Mouse (Mus musculus): ENCODE measurements around the gene Arhgef15. TPM values are rescaled to one million over a fixed set of nuclear protein-coding genes. Genes with fewer than 3 reads are reported as not detected.

Arhgef15 gene
- total RNA-seq, 4 experiments from 2014 or later = 9.1 to 16.5 (median 12.0) TPM

DNA sequence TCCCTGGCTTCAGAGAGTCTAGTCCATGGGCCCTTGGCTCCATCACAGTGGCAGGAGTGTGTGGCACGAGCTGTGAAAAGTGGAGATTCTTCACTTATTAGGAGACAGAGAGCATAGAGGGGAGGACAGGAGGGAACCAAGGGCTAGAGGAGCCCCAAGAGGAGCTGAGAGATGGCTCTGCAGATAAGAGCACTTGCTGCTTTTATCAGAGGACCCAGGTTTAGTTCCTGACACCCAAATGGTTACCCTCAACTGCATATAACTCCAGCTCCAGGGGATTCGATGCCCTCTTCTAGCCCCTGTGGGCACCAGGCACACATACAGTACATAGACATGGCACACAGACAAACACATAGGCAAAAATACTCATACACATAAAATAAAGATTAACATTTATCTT, 32.5 kb downstream of the Arhgef15 start:
- no peak for DNase-seq (ENCODE audit: low spot score in 2 of 2)

DNA sequence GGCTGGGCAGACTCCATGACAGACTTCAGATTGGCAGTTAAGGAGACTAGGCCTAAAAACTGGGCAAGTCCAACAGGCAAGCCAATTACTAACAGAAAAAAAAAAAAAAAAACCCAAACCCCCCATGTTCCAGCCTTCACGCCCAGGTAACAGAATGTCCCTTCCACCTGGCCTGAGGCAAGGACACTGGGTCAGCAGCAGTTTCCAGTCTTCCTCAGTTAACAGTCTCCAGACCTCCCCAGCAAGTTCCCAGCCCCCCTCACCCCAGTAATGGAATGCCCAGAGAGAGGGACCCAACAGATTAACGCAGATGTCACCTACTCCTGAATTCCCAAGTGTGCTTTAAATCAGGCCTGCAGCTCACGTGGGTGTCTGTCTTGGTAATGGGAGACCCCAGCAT, 34.1 kb downstream of the Arhgef15 start:
- DNase-seq (ENCODE audit: low spot score in 2 of 2) = no peak

DNA sequence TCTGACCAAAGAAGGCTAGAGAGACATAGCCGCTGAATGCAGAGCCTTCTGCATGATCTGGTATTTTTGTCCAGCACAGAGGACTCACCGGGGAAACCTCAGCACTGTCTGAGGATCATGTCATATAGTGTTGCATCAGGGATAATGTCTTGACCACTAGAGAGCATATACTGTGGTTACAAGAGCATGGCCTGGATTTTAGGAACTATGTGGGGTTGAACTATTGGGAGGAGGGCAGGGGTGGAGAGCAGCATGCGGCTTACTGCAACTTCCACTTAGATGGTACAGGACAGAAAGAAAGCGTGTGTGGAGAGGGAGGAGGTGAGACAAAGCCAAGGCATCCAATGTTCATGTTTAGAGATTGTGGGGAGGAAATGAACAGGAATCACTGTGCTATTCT, 42.7 kb downstream of the Arhgef15 start:
- no peak for DNase-seq (ENCODE audit: low spot score in 2 of 2)

DNA sequence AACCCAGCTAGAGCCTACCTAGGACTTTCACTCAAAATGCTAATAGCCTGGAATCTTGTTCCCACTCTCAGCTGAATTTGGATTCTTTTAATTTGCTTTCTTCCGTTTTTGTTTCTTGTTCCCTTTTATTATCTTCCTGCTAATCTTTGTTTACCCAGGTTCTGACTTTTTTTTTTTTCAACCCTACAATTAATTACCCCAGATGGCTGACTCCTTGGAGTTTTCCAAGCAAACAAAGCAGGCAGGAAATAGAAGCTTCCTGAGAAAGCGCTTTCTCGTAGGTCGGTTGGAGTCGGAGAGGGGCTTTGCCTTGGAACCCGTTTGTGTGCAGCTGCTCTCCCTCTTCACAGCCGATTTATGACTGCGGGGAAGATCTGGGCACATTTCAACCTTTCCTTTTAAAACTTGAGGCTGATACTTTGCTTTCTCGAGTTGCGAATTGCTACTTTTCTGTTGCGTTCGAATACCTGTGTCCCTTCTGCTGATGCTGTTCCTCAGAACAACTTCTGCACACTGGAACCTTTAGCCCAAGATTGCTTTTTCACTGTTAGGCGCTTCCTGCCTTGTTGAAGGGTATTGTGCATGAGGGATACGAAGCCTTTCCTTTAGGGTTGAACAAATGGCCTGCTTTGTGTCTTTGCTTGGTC, 45.6 kb downstream of the Arhgef15 start:
- no peak for DNase-seq (ENCODE audit: low spot score in 2 of 2)

DNA sequence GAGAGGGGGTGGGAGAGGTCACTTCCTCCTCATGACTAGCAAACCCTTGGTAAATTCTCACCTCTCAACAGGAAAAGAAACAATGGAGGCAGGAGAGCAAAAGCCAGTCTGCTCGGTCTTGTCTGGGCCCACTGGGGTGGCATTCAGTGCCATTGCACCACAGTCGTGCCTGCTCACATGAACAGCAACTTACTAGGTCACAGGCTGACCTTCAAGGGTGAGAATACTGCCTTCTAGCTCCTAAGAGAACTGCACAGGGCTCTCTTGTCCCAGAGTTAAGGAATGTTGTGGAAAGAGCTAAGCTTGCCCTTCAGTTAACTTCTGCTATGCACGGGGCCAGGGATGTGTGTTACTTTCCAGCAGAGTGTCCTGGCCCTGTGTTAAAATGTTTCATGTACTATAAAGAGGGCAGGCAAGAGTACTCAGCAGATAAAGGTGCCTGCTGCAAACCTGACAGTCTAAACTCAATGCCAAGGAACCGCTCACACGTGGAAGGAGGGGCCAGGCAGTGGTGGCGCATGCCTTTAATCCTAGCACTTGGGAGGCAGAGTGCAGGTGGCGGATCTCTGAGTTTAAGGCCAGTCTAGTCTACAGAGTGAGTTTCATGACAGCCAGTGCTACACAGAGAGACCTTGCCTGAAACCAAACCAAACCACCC, 48.3 kb downstream of the Arhgef15 start:
- no peak for DNase-seq (ENCODE audit: low spot score in 2 of 2)

- no peak for DNase-seq (ENCODE audit: low spot score in 2 of 2)
Observed at GRCm38 (mm10) chr11:68907251-68907650, 50.0 kb downstream of the Arhgef15 start.

DNA sequence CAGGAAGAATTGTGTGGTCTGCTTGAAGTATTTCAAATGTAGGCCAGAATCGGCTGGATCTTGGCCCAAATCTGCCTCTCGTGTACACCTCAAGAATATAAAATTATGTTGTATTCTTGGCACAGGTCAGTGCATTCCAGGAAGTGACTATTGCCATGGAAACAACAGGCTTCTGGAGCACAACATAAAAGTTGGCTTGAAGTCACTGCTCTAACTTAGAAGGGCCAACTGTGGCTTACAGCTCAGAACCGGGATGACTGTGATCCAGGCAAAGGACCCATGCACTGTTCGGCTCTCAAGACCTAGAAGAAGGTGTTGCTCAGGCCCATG, 50.9 kb downstream of the Arhgef15 start:
- DNase-seq (ENCODE audit: low spot score in 2 of 2) = no peak

- no peak for DNase-seq (ENCODE audit: low spot score in 2 of 2)
Observed at GRCm38 (mm10) chr11:68905665-68906460, 51.4 kb downstream of the Arhgef15 start.

- DNase-seq (ENCODE audit: low spot score in 2 of 2) = no peak
Observed at GRCm38 (mm10) chr11:68905138-68905531, 52.1 kb downstream of the Arhgef15 start.

GRCm38 (mm10) chr11:68904375-68905137, 52.7 kb downstream of the Arhgef15 start:
- DNase-seq (ENCODE audit: low spot score in 2 of 2) = peak; percentile 57 to 84

DNA sequence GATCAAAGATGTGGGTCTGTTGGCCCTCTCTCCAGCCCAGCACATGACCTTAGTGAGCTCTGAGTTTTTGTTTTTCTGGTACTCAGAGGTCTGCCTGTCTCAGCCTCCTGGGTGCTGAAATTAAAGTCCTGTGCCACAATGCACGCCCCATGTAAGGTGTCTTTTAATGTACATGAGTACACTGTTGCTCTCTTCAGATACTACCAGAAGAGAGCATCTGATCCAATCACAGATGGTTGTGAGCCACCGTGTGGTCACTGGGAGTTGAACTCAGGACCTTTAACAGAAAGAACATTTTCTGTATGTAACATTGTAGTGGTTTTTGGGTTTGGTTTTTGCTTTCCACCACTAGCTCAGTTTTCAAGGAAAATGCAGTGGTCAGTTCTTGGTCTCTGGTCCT, 53.5 kb downstream of the Arhgef15 start:
- no peak for DNase-seq (ENCODE audit: low spot score in 2 of 2)

GRCm38 (mm10) chr11:68902823-68903222, 54.5 kb downstream of the Arhgef15 start:
- no peak for DNase-seq (ENCODE audit: low spot score in 2 of 2)

- DNase-seq (ENCODE audit: low spot score in 2 of 2) = no peak
Observed at GRCm38 (mm10) chr11:68902367-68902766, 54.9 kb downstream of the Arhgef15 start.

DNA sequence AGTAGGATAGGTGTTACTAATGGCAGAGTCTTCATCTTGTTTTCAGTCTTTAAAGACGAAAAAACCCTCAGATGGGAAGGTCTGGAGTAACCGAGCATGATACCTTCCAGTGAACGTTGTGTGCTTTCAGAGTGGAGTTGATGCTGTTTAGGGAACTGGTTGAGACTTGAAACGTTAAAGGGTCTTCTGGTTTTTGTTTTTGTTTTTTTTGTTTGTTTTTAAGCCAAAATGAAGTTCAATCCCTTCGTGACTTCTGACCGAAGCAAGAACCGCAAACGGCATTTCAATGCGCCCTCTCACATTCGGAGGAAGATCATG, 55.3 kb downstream of the Arhgef15 start:
- no peak for DNase-seq (ENCODE audit: low spot score in 2 of 2)

DNA sequence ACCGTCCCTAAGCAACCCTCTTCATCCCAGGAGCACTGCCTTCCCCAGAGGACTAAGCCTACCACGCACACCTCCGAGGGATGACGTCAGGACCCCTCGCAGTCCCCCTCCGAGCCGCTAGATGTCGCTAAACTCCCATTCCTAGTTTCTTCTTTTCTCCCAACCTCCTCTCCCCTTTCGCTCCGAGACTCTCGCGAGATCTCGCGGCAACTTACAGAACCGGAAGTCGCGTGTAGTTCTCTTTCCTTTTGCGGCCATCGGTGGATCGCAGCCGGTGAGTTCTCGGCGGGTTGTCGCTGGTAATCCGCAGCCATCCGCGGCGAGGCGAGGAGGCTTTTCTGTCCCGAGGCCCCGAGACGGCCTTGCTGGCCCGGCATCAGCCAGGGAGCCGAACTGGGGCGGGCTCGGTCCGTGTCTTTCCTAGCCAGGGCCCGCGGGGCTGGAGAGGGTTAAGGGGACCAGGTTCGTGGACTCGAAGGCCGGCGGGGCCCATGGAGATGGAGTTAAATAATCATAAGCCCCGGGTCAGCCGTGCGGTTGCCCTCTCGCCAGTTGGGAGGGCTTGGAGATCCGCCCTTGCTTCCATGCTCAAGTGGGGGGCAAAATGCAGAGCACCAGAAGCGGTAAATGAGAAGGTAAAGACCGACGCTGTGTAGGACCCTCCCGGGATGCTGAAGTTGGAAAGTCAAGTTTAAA, 55.8 kb downstream of the Arhgef15 start, which contains the start of gene Rpl26:
TSS of gene Rpl26 (plus strand) at position 233 of the 696 bp plus-strand sequence.
- DNase-seq (ENCODE audit: low spot score in 2 of 2) = peak; percentile 98 to 99

- DNase-seq (ENCODE audit: low spot score in 2 of 2) = no peak
Observed at GRCm38 (mm10) chr11:68900519-68901350, 56.5 kb downstream of the Arhgef15 start.

GRCm38 (mm10) chr11:68899815-68900214, 57.5 kb downstream of the Arhgef15 start:
- no peak for DNase-seq (ENCODE audit: low spot score in 2 of 2)

DNA sequence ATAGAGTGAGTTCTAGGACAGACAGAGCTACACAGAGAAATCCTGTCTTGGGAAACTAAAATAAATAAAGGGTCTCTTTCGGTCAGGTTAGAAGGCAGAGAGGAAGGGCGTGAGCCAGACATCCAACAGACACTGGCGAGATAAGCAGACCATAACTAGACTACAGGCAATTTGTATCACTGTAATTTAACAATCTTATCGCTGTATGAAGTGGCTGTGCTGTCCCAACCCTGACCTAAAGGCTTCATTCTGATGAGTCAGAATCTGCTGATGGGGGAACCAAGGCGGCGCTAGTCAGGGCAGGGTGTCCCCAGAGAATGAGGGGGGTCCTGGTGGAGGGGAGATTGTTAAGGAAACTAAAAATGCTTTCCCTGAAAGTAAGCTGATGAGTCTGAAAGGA, 58.5 kb downstream of the Arhgef15 start:
- DNase-seq (ENCODE audit: low spot score in 2 of 2) = no peak

DNA sequence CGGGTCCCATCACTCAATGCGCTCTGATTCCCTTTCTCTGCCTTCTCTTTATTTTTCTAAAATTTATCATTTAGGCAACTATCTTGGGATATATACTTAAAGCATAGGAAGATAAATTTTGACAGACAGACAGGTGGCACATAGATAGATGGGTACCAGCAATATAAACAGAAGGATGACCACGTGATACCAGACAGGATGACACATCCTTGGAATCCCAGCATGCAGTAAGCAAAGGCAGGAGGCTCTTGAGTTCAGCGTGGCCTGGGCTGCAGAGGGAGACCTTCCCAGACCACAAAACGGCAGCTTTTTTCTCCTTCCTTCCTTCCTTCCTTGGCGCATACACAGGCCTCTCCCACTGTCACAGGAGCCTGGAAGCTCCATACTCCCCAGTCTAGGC, 59.4 kb downstream of the Arhgef15 start:
- DNase-seq (ENCODE audit: low spot score in 2 of 2) = no peak

GRCm38 (mm10) chr11:68897120-68897519, 60.2 kb downstream of the Arhgef15 start:
- DNase-seq (ENCODE audit: low spot score in 2 of 2) = no peak

All from layer of hippocampus, adult 8-10 months (tissue).